Mouse (Mus musculus) neural tube, embryonic 14.5 days (tissue): ENCODE data around the gene Erlin1. TPM values are rescaled to one million over a fixed set of nuclear protein-coding genes. Genes with fewer than 3 reads are reported as not detected.
A peak's percentile ranks its signal among the peaks of the same experiment; 100 is the strongest.

Experiments used
- ATAC-seq: fragments of 200-750 bp; cut with Nextera tagmentation; 2 replicates; pipeline ENCODE4 v1.8.0; 2017; ENCODE audit warnings: low read depth, mild to moderate bottlenecking, moderate TSS enrichment, moderate library complexity
- H3K27ac ChIP-seq: fragments of 300-500 bp; sonication (generic); 2 replicates; pipeline ENCODE4 v1.5.1; 2014; ENCODE audit warnings: low read depth, mild to moderate bottlenecking, control low read depth, low read length, moderate library complexity, mixed read lengths
- H3K27me3 ChIP-seq: fragments of 300-500 bp; sonication (generic); 2 replicates; pipeline ENCODE4 v1.6.1; 2014; ENCODE audit warnings: low read length; ENCODE audit not compliant: control insufficient read depth, insufficient read depth
- H3K36me3 ChIP-seq: fragments of 300-500 bp; sonication (generic); 2 replicates; pipeline ENCODE4 v1.6.1; 2014; ENCODE audit warnings: low read length, mixed read lengths; ENCODE audit not compliant: control insufficient read depth, insufficient read depth
- H3K4me1 ChIP-seq: fragments of 300-500 bp; sonication (generic); 2 replicates; pipeline ENCODE4 v1.6.1; 2014; ENCODE audit warnings: low read length; ENCODE audit not compliant: control insufficient read depth, insufficient read depth
- H3K4me2 ChIP-seq: fragments of 300-500 bp; sonication (generic); 2 replicates; pipeline ENCODE4 v1.6.1; 2014; ENCODE audit warnings: mild to moderate bottlenecking, low read depth, low read length, control low read depth
- H3K4me3 ChIP-seq: fragments of 300-500 bp; sonication (generic); 2 replicates; pipeline ENCODE4 v1.5.1; 2014; ENCODE audit warnings: low read depth, low read length, control low read depth, mixed read lengths
- H3K9ac ChIP-seq: fragments of 300-500 bp; sonication (generic); replicated peaks from 2 replicates; pipeline ENCODE4 v1.6.1; 2014; ENCODE audit warnings: low read depth, mild to moderate bottlenecking, control low read depth, low read length, mixed read lengths
- H3K9me3 ChIP-seq: fragments of 300-500 bp; sonication (generic); 2 replicates; pipeline ENCODE4 v1.6.1; 2016; ENCODE audit warnings: low read length; ENCODE audit not compliant: control insufficient read depth
- WGBS: fragments of 180-500 bp; shearing (Covaris S2); extraction: QIAGEN DNeasy Blood & Tissue Kit; methylation state at CpG from one replicate; pipeline ENCODE4 v1.1.7; 2014; 5-methylcytosine and 5-hydroxymethylcytosine counted together
- polyA plus RNA-seq: library from polyadenylated mRNA; unstranded; fragments of >200 nt; fragmentation: Nextera tagmentation; extraction: Ambion mirVana; gene quantifications from 2 replicates; pipeline ENCODE4 v1.2.1, GENCODE M21; 2014

Erlin1 gene
- polyA plus RNA-seq: 16.7 and 18.2 TPM in 2 replicates

- no peaks in the 10 kb centered on the region for H3K4me1 ChIP-seq
- peak within 1 kb of the TSS; percentile 63 for H3K9ac ChIP-seq
- H3K36me3 ChIP-seq: no peaks in the 10 kb centered on the region
- H3K27me3 ChIP-seq: no peaks in the 10 kb centered on the region
- peak within 1 kb of the TSS; percentile 73 for H3K4me3 ChIP-seq
- H3K9me3 ChIP-seq: no peaks in the 10 kb centered on the region
- peak; percentile 95 for ATAC-seq
- H3K27ac ChIP-seq: peak within 1 kb of the TSS; percentile 69
- under 1% methylated on average over 68 of the region's 75 CpGs for WGBS
- peak within 1 kb of the TSS; percentile 72 for H3K4me2 ChIP-seq
These were observed at the start of gene Erlin1 for GRCm38 (mm10) chr19:44069121-44069913. Erlin1 (minus strand) TSS chr19:44069785.

GRCm38 (mm10) chr19:44117793-44118192 lies 48.2 kb upstream of the Erlin1 start:
- Histone ChIP-seq H3K4me1 (no peaks in the 10 kb centered on the region), H3K27me3 (no peaks in the 10 kb centered on the region), H3K9me3 (no peaks in the 10 kb centered on the region), H3K27ac (no peak overlapping the region), H3K4me2 (no peak overlapping the region), H3K36me3 (peaks cover 52% of the 10 kb centered on the region), H3K4me3 (no peak overlapping the region), H3K9ac (no peak overlapping the region)
- no peak for ATAC-seq

- no peaks in the 10 kb centered on the region for H3K9me3 ChIP-seq
- no peak for ATAC-seq
- no peak overlapping the region for H3K9ac ChIP-seq
- peaks cover 39% of the 10 kb centered on the region for H3K36me3 ChIP-seq
- WGBS: 51% methylated on average over 7 of the region's 7 CpGs
- no peaks in the 10 kb centered on the region for H3K27me3 ChIP-seq
- no peak overlapping the region for H3K4me3 ChIP-seq
- H3K27ac ChIP-seq: no peak overlapping the region
- peaks cover 5% of the 10 kb centered on the region for H3K4me1 ChIP-seq
- no peak overlapping the region for H3K4me2 ChIP-seq
These were observed 42.1 kb upstream of the Erlin1 start for GRCm38 (mm10) chr19:44111706-44112105.

GRCm38 (mm10) chr19:44110356-44110755 lies 40.8 kb upstream of the Erlin1 start:
- WGBS: 89% methylated on average over 9 of the region's 9 CpGs
- Histone ChIP-seq H3K4me2 (no peak overlapping the region), H3K27me3 (no peaks in the 10 kb centered on the region), H3K4me3 (no peak overlapping the region), H3K9ac (no peak overlapping the region), H3K36me3 (peaks cover 31% of the 10 kb centered on the region), H3K4me1 (peaks cover 12% of the 10 kb centered on the region), H3K9me3 (no peaks in the 10 kb centered on the region), H3K27ac (no peak overlapping the region)
- no peak for ATAC-seq

- peaks cover 26% of the 10 kb centered on the region for H3K36me3 ChIP-seq
- H3K9me3 ChIP-seq: no peaks in the 10 kb centered on the region
- H3K4me2 ChIP-seq: no peak overlapping the region
- H3K4me3 ChIP-seq: no peak overlapping the region
- no peak overlapping the region for H3K9ac ChIP-seq
- H3K27me3 ChIP-seq: no peaks in the 10 kb centered on the region
- no peak overlapping the region for H3K27ac ChIP-seq
- no peak for ATAC-seq
- H3K4me1 ChIP-seq: peaks cover 12% of the 10 kb centered on the region
These were observed 39.4 kb upstream of the Erlin1 start for GRCm38 (mm10) chr19:44108996-44109395.

- 30% methylated on average over 22 of the region's 22 CpGs for WGBS
- Histone ChIP-seq H3K9ac (peak overlapping the region; percentile 93), H3K36me3 (peaks cover 19% of the 10 kb centered on the region), H3K4me2 (peak overlapping the region; percentile 82), H3K27ac (no peak overlapping the region), H3K27me3 (no peaks in the 10 kb centered on the region), H3K4me3 (peak overlapping the region; percentile 78), H3K9me3 (no peaks in the 10 kb centered on the region), H3K4me1 (peaks cover 12% of the 10 kb centered on the region)
- ATAC-seq: peak; percentile 41; the same call in 1 of the 2 replicates
These were observed 38.3 kb upstream of the Erlin1 start for GRCm38 (mm10) chr19:44107661-44108521.

GRCm38 (mm10) chr19:44106831-44107660 lies 37.5 kb upstream of the Erlin1 start, which contains the start of gene Chuk:
Chuk (minus strand) TSS chr19:44107480.
- peak within 1 kb of the TSS; percentile 63 for H3K27ac ChIP-seq
- H3K4me1 ChIP-seq: peaks cover 12% of the 10 kb centered on the region
- H3K9ac ChIP-seq: peak within 1 kb of the TSS; percentile 93
- peak within 1 kb of the TSS; percentile 82 for H3K4me2 ChIP-seq
- H3K4me3 ChIP-seq: peak within 1 kb of the TSS; percentile 78
- WGBS: under 1% methylated on average over 65 of the region's 67 CpGs
- no peaks in the 10 kb centered on the region for H3K27me3 ChIP-seq
- peaks cover 11% of the 10 kb centered on the region for H3K36me3 ChIP-seq
- peak; percentile 100 for ATAC-seq
- H3K9me3 ChIP-seq: no peaks in the 10 kb centered on the region

GRCm38 (mm10) chr19:44104393-44104792 lies 34.8 kb upstream of the Erlin1 start:
- 83% methylated on average over 1 of the region's 1 CpGs for WGBS
- no peak overlapping the region for H3K4me3 ChIP-seq
- no peak overlapping the region for H3K4me2 ChIP-seq
- no peak overlapping the region for H3K27ac ChIP-seq
- peaks cover 9% of the 10 kb centered on the region; the same call in 1 of the 2 replicates for H3K36me3 ChIP-seq
- H3K4me1 ChIP-seq: peaks cover 12% of the 10 kb centered on the region
- H3K27me3 ChIP-seq: no peaks in the 10 kb centered on the region
- no peak for ATAC-seq
- H3K9me3 ChIP-seq: no peaks in the 10 kb centered on the region
- no peak overlapping the region for H3K9ac ChIP-seq
